Mouse (Mus musculus) olfactory bulb, adult 2 months (tissue): ENCODE measurements at regions not wholly inside any gene's neighbourhood (a gene's known extent, or its start where the extent isn't known, plus 50 kb on each side); places are given as distances from the start of the nearest gene placed in this dataset.

Source experiments
- CTCF ChIP-seq: fragments of 200-500 bp; IDR thresholded peaks from 2 replicates; pipeline ENCODE4 v1.5.1; 2012; ENCODE audit warnings: low read depth, mild to moderate bottlenecking, low read length, moderate library complexity; ENCODE audit not compliant: insufficient read depth
- POLR2A ChIP-seq: fragments of 200-500 bp; IDR thresholded peaks from 2 replicates; pipeline ENCODE4 v1.6.1; 2012; ENCODE audit warnings: mild to moderate bottlenecking, low read depth, low read length, moderate library complexity; ENCODE audit not compliant: insufficient read depth

DNA sequence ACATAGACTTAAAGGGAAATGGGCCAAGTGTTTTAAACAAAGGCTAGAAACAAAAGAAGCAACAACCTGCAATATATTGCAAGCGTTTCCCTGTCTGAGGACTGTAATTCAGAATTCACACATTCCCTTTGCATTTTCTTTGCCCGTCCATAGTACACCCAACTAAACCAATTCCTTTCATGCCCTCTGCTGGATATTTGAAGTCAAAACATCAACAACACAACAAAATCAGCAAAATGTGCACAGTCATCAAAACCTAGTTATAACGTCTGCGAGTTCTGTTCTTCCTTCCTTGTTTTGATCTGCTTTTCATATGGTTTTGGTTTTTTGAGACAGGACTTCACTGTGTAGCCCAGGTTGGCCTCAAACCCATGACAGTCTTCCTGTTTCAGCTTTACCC lies 67.7 kb upstream of the Daam1 start:
- TF ChIP-seq CTCF (no peak), POLR2A (no peak)
